Mouse (Mus musculus): ENCODE measurements around the gene Ctc1.

DNA sequence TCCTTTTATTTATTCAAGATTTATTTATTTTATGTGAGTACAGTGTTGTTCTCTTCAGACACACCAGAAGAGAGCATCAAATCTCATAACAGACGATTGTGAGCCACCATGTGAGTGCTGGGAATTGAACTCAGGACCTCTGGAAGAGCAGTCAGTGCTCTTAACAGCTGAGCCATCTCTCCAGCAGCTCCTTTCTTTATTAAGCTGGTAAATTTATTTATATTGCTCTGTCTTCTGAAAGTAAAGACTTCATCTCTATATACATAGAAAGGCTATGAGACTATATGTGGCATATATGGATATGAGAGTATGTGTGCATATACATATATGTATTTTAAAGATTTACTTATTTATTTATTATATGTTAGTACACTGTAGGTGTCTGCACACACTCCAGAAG, 6.2 kb upstream of the Ctc1 start:
- TF ChIP-seq POLR2A (IDR thresholded peaks at IDR 0.05; ENCODE audit: borderline replicate concordance, extremely low read depth, low read depth, low read length) (no peak), CTCF (IDR thresholded peaks at IDR 0.05; ENCODE audit: insufficient read depth, low read length) (no peak)
